Mouse (Mus musculus) neural tube, embryonic 11.5 days (tissue): ENCODE measurements around the gene Zfp605. TPM values are rescaled to one million over a fixed set of nuclear protein-coding genes. Genes with fewer than 3 reads are reported as not detected.
A peak's percentile ranks its signal among the peaks of the same experiment; 100 is the strongest.
"Not testable (repeated sequence)": the region's sequence is repeated elsewhere in the genome, so short reads cannot be mapped to it uniquely, and the experiment has no call there.

ENCODE experiments used
- ATAC-seq: fragments of 200-750 bp; cut with Nextera tagmentation; 2 replicates; pipeline ENCODE4 v1.8.0; 2017; ENCODE audit warnings: moderate number of reproducible peaks, mild to moderate bottlenecking, moderate TSS enrichment, moderate library complexity; ENCODE audit not compliant: insufficient read depth, low FRiP score, low TSS enrichment
- DNase-seq: peaks from one replicate; pipeline ENCODE4 v3.0.0-alpha.2; 2015; ENCODE audit warnings: low spot score
- H3K27ac ChIP-seq: fragments of 300-500 bp; sonication (generic); 2 replicates; pipeline ENCODE4 v1.5.1; 2014; ENCODE audit warnings: low read depth, mild to moderate bottlenecking, low read length
- H3K27me3 ChIP-seq: fragments of 300-500 bp; sonication (generic); 2 replicates; pipeline ENCODE4 v1.6.1; 2014; ENCODE audit warnings: mild to moderate bottlenecking, low read length, mixed read lengths; ENCODE audit not compliant: control insufficient read depth, insufficient read depth
- H3K36me3 ChIP-seq: fragments of 300-500 bp; sonication (generic); 2 replicates; pipeline ENCODE4 v1.6.1; 2014; ENCODE audit warnings: mild to moderate bottlenecking, low read length, moderate library complexity, mixed read lengths; ENCODE audit not compliant: control insufficient read depth, insufficient read depth
- H3K4me1 ChIP-seq: fragments of 300-500 bp; sonication (generic); 2 replicates; pipeline ENCODE4 v1.6.1; 2014; ENCODE audit warnings: low read length, mixed read lengths; ENCODE audit not compliant: control insufficient read depth, insufficient read depth
- H3K4me2 ChIP-seq: fragments of 300-500 bp; sonication (generic); 2 replicates; pipeline ENCODE4 v1.6.1; 2014; ENCODE audit warnings: low read depth, mild to moderate bottlenecking, moderate library complexity
- H3K4me3 ChIP-seq: fragments of 300-500 bp; sonication (generic); 2 replicates; pipeline ENCODE4 v1.5.1; 2014; ENCODE audit warnings: low read depth, low read length
- H3K9ac ChIP-seq: fragments of 300-500 bp; sonication (generic); 2 replicates; pipeline ENCODE4 v1.6.1; 2014; ENCODE audit warnings: mild to moderate bottlenecking, low read length
- H3K9me3 ChIP-seq: fragments of 300-500 bp; sonication (generic); 2 replicates; pipeline ENCODE4 v1.6.1; 2016; ENCODE audit warnings: low read length; ENCODE audit not compliant: control insufficient read depth
- WGBS: fragments of 180-500 bp; shearing (Covaris S2); extraction: QIAGEN DNeasy Blood & Tissue Kit; methylation state at CpG from one replicate; pipeline ENCODE4 v1.1.7; 2014; 5-methylcytosine and 5-hydroxymethylcytosine counted together
- polyA plus RNA-seq: library from polyadenylated mRNA; unstranded; fragments of >200 nt; fragmentation: Nextera tagmentation; extraction: Ambion mirVana; gene quantifications from 2 replicates; pipeline ENCODE4 v1.2.1, GENCODE M21; 2014

Zfp605 gene
- 5.0 and 6.8 TPM in 2 replicates for polyA plus RNA-seq

GRCm38 (mm10) chr5:110109991-110110441 lies at the start of gene Zfp605:
TSS of gene Zfp605 (plus strand) at chr5:110110092.
- Histone ChIP-seq H3K27me3 (no peaks in the 10 kb centered on the region), H3K4me2 (peak within 1 kb of the TSS; percentile 46), H3K4me3 (peak within 1 kb of the TSS; percentile 53), H3K27ac (peak within 1 kb of the TSS; percentile 71), H3K36me3 (peaks cover 7% of the 10 kb centered on the region), H3K9me3 (no peaks in the 10 kb centered on the region), H3K4me1 (no peaks in the 10 kb centered on the region), H3K9ac (peak within 1 kb of the TSS; percentile 64)
- DNase-seq (peak; percentile 87), ATAC-seq (peak; percentile 58)
- WGBS: under 1% methylated on average over 12 of the region's 12 CpGs

- H3K27ac ChIP-seq, H3K27me3 ChIP-seq, ATAC-seq, H3K4me3 ChIP-seq, H3K4me1 ChIP-seq, DNase-seq, H3K36me3 ChIP-seq, H3K9ac ChIP-seq, H3K4me2 ChIP-seq: not testable (repeated sequence)
- H3K9me3 ChIP-seq: peaks cover 12% of the 10 kb centered on the region
- WGBS: 84% methylated on average over 2 of the region's 2 CpGs
These were observed 37.5 kb upstream of the Zfp605 start, which contains the start of gene Gm17655 for GRCm38 (mm10) chr5:110072413-110072812. TSS of gene Gm17655 (minus strand) at chr5:110072513.

GRCm38 (mm10) chr5:110082961-110083360 lies 26.9 kb upstream of the Zfp605 start:
- no peaks in the 10 kb centered on the region for H3K36me3 ChIP-seq
- no peaks in the 10 kb centered on the region for H3K27me3 ChIP-seq
- no peak overlapping the region for H3K4me2 ChIP-seq
- DNase-seq: no peak
- H3K27ac ChIP-seq: no peak overlapping the region
- H3K4me1 ChIP-seq: no peaks in the 10 kb centered on the region
- WGBS: 80% methylated on average over 4 of the region's 4 CpGs
- H3K9ac ChIP-seq: no peak overlapping the region
- no peak for ATAC-seq
- no peak overlapping the region for H3K4me3 ChIP-seq
- 0 out of 2 replicates have a peak, but pooled peaks cover 2% of the 10 kb centered on the region for H3K9me3 ChIP-seq

GRCm38 (mm10) chr5:110086161-110086866 lies 23.6 kb upstream of the Zfp605 start:
- Histone ChIP-seq H3K9me3 (0 out of 2 replicates have a peak, but pooled peaks cover 2% of the 10 kb centered on the region), H3K36me3 (no peaks in the 10 kb centered on the region), H3K4me1 (no peaks in the 10 kb centered on the region), H3K4me3 (no peak overlapping the region), H3K27ac (no peak overlapping the region), H3K4me2 (no peak overlapping the region), H3K27me3 (no peaks in the 10 kb centered on the region), H3K9ac (no peak overlapping the region)
- 37% methylated on average over 14 of the region's 14 CpGs for WGBS
- no peak for ATAC-seq
- DNase-seq: no peak

GRCm38 (mm10) chr5:110091546-110091945 lies 18.3 kb upstream of the Zfp605 start:
- WGBS: 75% methylated on average over 2 of the region's 2 CpGs
- H3K9me3 ChIP-seq: no peaks in the 10 kb centered on the region
- H3K4me3 ChIP-seq: no peak overlapping the region
- ATAC-seq (no peak), DNase-seq (no peak)
- H3K27me3 ChIP-seq: no peaks in the 10 kb centered on the region
- H3K27ac ChIP-seq: no peak overlapping the region
- no peaks in the 10 kb centered on the region for H3K4me1 ChIP-seq
- no peaks in the 10 kb centered on the region for H3K36me3 ChIP-seq
- H3K4me2 ChIP-seq: no peak overlapping the region
- H3K9ac ChIP-seq: no peak overlapping the region

- Histone ChIP-seq H3K27me3 (no peaks in the 10 kb centered on the region), H3K36me3 (no peaks in the 10 kb centered on the region), H3K27ac (no peak within 1 kb of the TSS), H3K9me3 (no peaks in the 10 kb centered on the region), H3K4me3 (peak within 1 kb of the TSS; percentile 49), H3K4me2 (peak within 1 kb of the TSS; percentile 50), H3K9ac (peak within 1 kb of the TSS; percentile 62), H3K4me1 (no peaks in the 10 kb centered on the region)
- ATAC-seq (peak; percentile 96), DNase-seq (peak; percentile 88)
- under 1% methylated on average over 25 of the region's 25 CpGs for WGBS
These were observed 15.7 kb upstream of the Zfp605 start, which contains the start of gene Gm35315 for GRCm38 (mm10) chr5:110094030-110094846. TSS of gene Gm35315 (minus strand) at chr5:110094420.

GRCm38 (mm10) chr5:110094847-110095213 lies 15.1 kb upstream of the Zfp605 start:
- no peaks in the 10 kb centered on the region for H3K9me3 ChIP-seq
- DNase-seq (no peak), ATAC-seq (peak; percentile 16; the same call in 1 of the 2 replicates)
- H3K4me2 ChIP-seq: peak overlapping the region; percentile 50
- WGBS: 8% methylated on average over 4 of the region's 4 CpGs
- H3K27me3 ChIP-seq: no peaks in the 10 kb centered on the region
- no peaks in the 10 kb centered on the region for H3K36me3 ChIP-seq
- H3K27ac ChIP-seq: no peak overlapping the region
- H3K9ac ChIP-seq: peak overlapping the region; percentile 19; the same call in 1 of the 2 replicates
- H3K4me1 ChIP-seq: no peaks in the 10 kb centered on the region
- H3K4me3 ChIP-seq: peak overlapping the region; percentile 49

GRCm38 (mm10) chr5:110098991-110099477 lies 10.9 kb upstream of the Zfp605 start:
- Histone ChIP-seq H3K36me3 (peaks cover 6% of the 10 kb centered on the region), H3K4me3 (no peak overlapping the region), H3K27me3 (no peaks in the 10 kb centered on the region), H3K4me1 (peaks cover 12% of the 10 kb centered on the region; the same call in 1 of the 2 replicates), H3K9ac (no peak overlapping the region), H3K4me2 (no peak overlapping the region), H3K9me3 (no peaks in the 10 kb centered on the region), H3K27ac (no peak overlapping the region)
- DNase-seq: no peak
- no peak for ATAC-seq
- WGBS: 20% methylated on average over 1 of the region's 1 CpGs
